11 mouse cellular contexts compared by ENCODE assay signal in the genomic region with DNA sequence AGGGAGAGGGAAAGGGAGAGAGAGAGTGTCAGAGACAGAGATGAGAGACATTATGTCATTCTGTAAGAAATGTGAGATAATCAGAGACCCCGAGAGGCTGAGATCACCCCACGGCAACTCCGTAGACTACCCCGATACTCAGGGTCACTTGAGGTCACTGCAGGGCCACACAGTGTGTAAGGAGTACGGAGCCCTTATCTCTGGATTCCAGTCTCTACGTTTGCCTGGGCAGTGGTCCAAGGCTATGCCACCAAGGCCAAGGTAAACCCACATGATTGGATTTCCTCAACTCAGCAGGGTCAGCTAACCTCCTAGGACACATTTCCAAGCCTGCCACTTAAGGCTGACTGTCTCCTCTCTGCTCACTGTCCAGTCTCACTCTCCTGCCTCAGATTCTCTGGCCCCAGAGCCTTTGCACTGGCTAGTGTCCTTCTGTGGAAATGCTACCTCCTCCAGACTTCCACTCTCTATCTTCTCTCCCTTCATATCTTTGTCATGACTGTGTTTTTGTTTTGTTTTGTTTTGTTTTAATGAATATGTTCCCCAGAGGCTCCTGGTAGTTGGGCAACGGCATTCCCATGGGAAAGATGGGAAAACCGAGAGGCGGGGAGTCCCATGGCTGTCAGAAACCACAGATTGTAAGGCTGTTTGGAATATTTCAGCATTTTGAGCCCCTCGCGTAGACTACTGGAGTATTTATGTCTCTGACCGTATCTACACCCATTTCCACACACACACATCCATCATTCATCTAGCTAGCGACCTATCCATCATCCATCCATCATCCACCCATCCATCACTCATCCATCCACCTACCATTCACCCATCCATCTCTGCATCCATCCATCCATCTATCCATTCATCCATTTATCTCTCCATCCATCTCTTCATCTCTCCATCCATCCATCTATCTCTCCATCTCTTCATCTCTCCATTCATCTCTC. TPM values are rescaled to one million over a fixed set of nuclear protein-coding genes. Genes with fewer than 3 reads are reported as not detected.
DNase-seq lines count a peak whose midpoint lies in the region; ATAC-seq and TF ChIP-seq lines count a peak whose summit lies in the region.
"Had no signal": no experiment of that assay in that cellular context is flagged by ENCODE, and none has a peak within 500 bp of the region (broad histone marks: within the 10 kb centered on the region; RNA-seq: fewer than 3 reads in every experiment).

No protein-coding gene starts in this region.

- intact Hi-C loops in gastrocnemius, postnatal 36 days (cut with DNase I): no loop called here

- H3K36me3 ChIP-seq in hindbrain, embryonic 13.5 days: no peaks in the 10 kb centered on the region
- H3K36me3 ChIP-seq in hindbrain, embryonic 16.5 days (ENCODE audit: control insufficient read depth, insufficient read depth, low read length): no peaks in the 10 kb centered on the region
- H3K36me3 ChIP-seq in small intestine, adult 2 months (ENCODE audit: control insufficient read depth, insufficient read depth, low read length): no peaks in the 10 kb centered on the region; the same call in 1 of the 2 replicates
- H3K36me3 ChIP-seq: stomach, embryonic 15.5 days had no signal

- 82% methylated on average over 13 of the region's 13 CpGs for WGBS in hindbrain, embryonic 13.5 days
- 82% methylated on average over 13 of the region's 13 CpGs for WGBS in hindbrain, embryonic 16.5 days
- WGBS in small intestine, adult 2 months: 51% methylated on average over 13 of the region's 13 CpGs

- no peak for ATAC-seq in hindbrain, embryonic 13.5 days (ENCODE audit: low FRiP score)
- no peak for ATAC-seq in hindbrain, embryonic 16.5 days
- ATAC-seq: forebrain, embryonic 13.5 days had no signal

- TF ChIP-seq CTCF in small intestine, adult 2 months (IDR thresholded peaks at IDR 0.05; ENCODE audit: extremely low read depth, insufficient read length, insufficient replicate concordance, low read depth, low read length): no peak

- peaks cover 93% of the 10 kb centered on the region for H3K4me1 ChIP-seq in hindbrain, embryonic 13.5 days (replicated peaks)
- H3K4me1 ChIP-seq in hindbrain, embryonic 16.5 days (ENCODE audit: control insufficient read depth, insufficient read depth, low read depth, low read length): peaks cover 17% of the 10 kb centered on the region
- H3K4me1 ChIP-seq in brown adipose tissue, adult 24 weeks (ENCODE audit: control insufficient read depth, insufficient read depth, insufficient read length, low read length): peaks cover 37% of the 10 kb centered on the region
- peaks cover 8% of the 10 kb centered on the region for H3K4me1 ChIP-seq in small intestine, adult 2 months (ENCODE audit: control insufficient read depth, insufficient read depth, insufficient read length, low read length)

- H3K4me3 ChIP-seq in hindbrain, embryonic 13.5 days: no peak overlapping the region
- no peak overlapping the region for H3K4me3 ChIP-seq in hindbrain, embryonic 16.5 days (ENCODE audit: low read length)
- no peak overlapping the region for H3K4me3 ChIP-seq in brown adipose tissue, adult 24 weeks (ENCODE audit: insufficient read depth, low read depth, low read length)
- no peak overlapping the region for H3K4me3 ChIP-seq in small intestine, adult 2 months (ENCODE audit: low read depth, low read length)
- H3K4me3 ChIP-seq: forebrain, embryonic 13.5 days; stomach, embryonic 15.5 days had no signal

- H3K4me2 ChIP-seq in hindbrain, embryonic 13.5 days: no peak overlapping the region
- H3K4me2 ChIP-seq in hindbrain, embryonic 16.5 days (ENCODE audit: low read length): no peak overlapping the region
- H3K4me2 ChIP-seq: forebrain, embryonic 13.5 days; stomach, embryonic 15.5 days had no signal

- no peak for TF ChIP-seq POLR2A in small intestine, adult 2 months (IDR thresholded peaks at IDR 0.05; ENCODE audit: low read depth, low read length)

- no peaks in the 10 kb centered on the region for H3K27me3 ChIP-seq in hindbrain, embryonic 13.5 days
- no peaks in the 10 kb centered on the region for H3K27me3 ChIP-seq in hindbrain, embryonic 16.5 days (replicated peaks; ENCODE audit: control insufficient read depth, insufficient read depth, low read length)
- H3K27me3 ChIP-seq in small intestine, adult 2 months (ENCODE audit: control insufficient read depth, insufficient read depth, low read length): no peaks in the 10 kb centered on the region
- H3K27me3 ChIP-seq: CH12.LX; forebrain, embryonic 13.5 days; stomach, embryonic 15.5 days had no signal

- peak; percentile 36 for DNase-seq in kidney, adult 9 months
- DNase-seq in thymus, postnatal 0 days (ENCODE audit: low spot score): no peak
- DNase-seq in layer of hippocampus, adult 8-10 months (ENCODE audit: low spot score in 2 of 2): no peak
- no peak for DNase-seq in gastrocnemius, postnatal 36 days

- H3K9ac ChIP-seq in hindbrain, embryonic 13.5 days: no peak overlapping the region
- no peak overlapping the region for H3K9ac ChIP-seq in hindbrain, embryonic 16.5 days (ENCODE audit: low read depth, low read length)
- H3K9ac ChIP-seq: forebrain, embryonic 13.5 days; stomach, embryonic 15.5 days had no signal

- no peaks in the 10 kb centered on the region for H3K9me3 ChIP-seq in hindbrain, embryonic 13.5 days
- H3K9me3 ChIP-seq in hindbrain, embryonic 16.5 days (ENCODE audit: control insufficient read depth, low read length): no peaks in the 10 kb centered on the region
- H3K9me3 ChIP-seq: forebrain, embryonic 13.5 days; stomach, embryonic 15.5 days had no signal

- peak overlapping the region; percentile 3; the same call in 1 of the 2 replicates for H3K27ac ChIP-seq in hindbrain, embryonic 13.5 days
- H3K27ac ChIP-seq in hindbrain, embryonic 16.5 days (ENCODE audit: low read depth, low read length): no peak overlapping the region
- H3K27ac ChIP-seq in brown adipose tissue, adult 24 weeks (replicated peaks; ENCODE audit: low read depth, low read length): peak overlapping the region; percentile 36
- peak overlapping the region; percentile 44; the same call in 1 of the 2 replicates for H3K27ac ChIP-seq in small intestine, adult 2 months (ENCODE audit: insufficient read depth, low read depth, low read length)
- H3K27ac ChIP-seq: forebrain, embryonic 13.5 days; stomach, embryonic 15.5 days had no signal

RNA-seq across cellular contexts. Expression of a gene that starts 33.8 kb away (rescaled TPM):
- not detected in 2 replicates for polyA plus RNA-seq in hindbrain, embryonic 13.5 days (2015; fragmentation: Nextera tagmentation; extraction: Ambion mirVana)
- not detected in 2 replicates for polyA plus RNA-seq in hindbrain, embryonic 16.5 days (2015; fragmentation: Nextera tagmentation; extraction: Ambion mirVana)
- not detected in 2 replicates for polyA plus RNA-seq in brown adipose tissue, adult 24 weeks (2012; ENCODE audit: insufficient read depth, insufficient read length, missing spikeins)
- not detected in 2 replicates for polyA plus RNA-seq in small intestine, adult 2 months (2012; rRNA removed)
- 0.36 and 0.43 TPM in 2 replicates for polyA plus RNA-seq in thymus, postnatal 0 days (2015; fragmentation: Nextera tagmentation; extraction: Ambion mirVana)
- total RNA-seq in layer of hippocampus, adult 8-10 months (2022): not detected
- total RNA-seq in gastrocnemius, postnatal 36 days (2021): not detected
- total RNA-seq: CH12.LX had no signal
- polyA plus RNA-seq: forebrain, embryonic 13.5 days; stomach, embryonic 15.5 days had no signal

RNA-seq across cellular contexts. Expression of a gene that starts 42.6 kb away (rescaled TPM):
- polyA plus RNA-seq in hindbrain, embryonic 13.5 days (2015; fragmentation: Nextera tagmentation; extraction: Ambion mirVana): 27.2 and 30.2 TPM in 2 replicates
- 12.6 and 18.3 TPM in 2 replicates for polyA plus RNA-seq in hindbrain, embryonic 16.5 days (2015; fragmentation: Nextera tagmentation; extraction: Ambion mirVana)
- polyA plus RNA-seq in brown adipose tissue, adult 24 weeks (2012; ENCODE audit: insufficient read depth, insufficient read length, missing spikeins): 10.1 and 22.7 TPM in 2 replicates
- polyA plus RNA-seq in small intestine, adult 2 months (2012; rRNA removed): 12.4 and 14.8 TPM in 2 replicates
- 15.2 and 16.7 TPM in 2 replicates for polyA plus RNA-seq in thymus, postnatal 0 days (2015; fragmentation: Nextera tagmentation; extraction: Ambion mirVana)
- 10 to 100 TPM; 30.0 to 39.0 (median 37.0) TPM for total RNA-seq in layer of hippocampus, adult 8-10 months (2022)
- 10 to 100 TPM; 17.0 to 18.7 TPM for total RNA-seq in gastrocnemius, postnatal 36 days (2021)

RNA-seq across cellular contexts. Expression of a gene that starts 44.9 kb away (rescaled TPM):
- 98.9 and 101 TPM in 2 replicates for polyA plus RNA-seq in hindbrain, embryonic 13.5 days (2015; fragmentation: Nextera tagmentation; extraction: Ambion mirVana)
- polyA plus RNA-seq in hindbrain, embryonic 16.5 days (2015; fragmentation: Nextera tagmentation; extraction: Ambion mirVana): 109 and 110 TPM in 2 replicates
- polyA plus RNA-seq in brown adipose tissue, adult 24 weeks (2012; ENCODE audit: insufficient read depth, insufficient read length, missing spikeins): 81.0 and 89.0 TPM in 2 replicates
- polyA plus RNA-seq in small intestine, adult 2 months (2012; rRNA removed): 59.9 and 161 TPM in 2 replicates
- polyA plus RNA-seq in thymus, postnatal 0 days (2015; fragmentation: Nextera tagmentation; extraction: Ambion mirVana): 52.9 and 56.9 TPM in 2 replicates
- 10 to 100 TPM; 72.6 to 90.6 (median 75.3) TPM for total RNA-seq in layer of hippocampus, adult 8-10 months (2022)
- total RNA-seq in gastrocnemius, postnatal 36 days (2021): 10 to 100 TPM; 38.2 to 40.6 TPM

RNA-seq across cellular contexts. Expression of a gene that starts 45.1 kb away (rescaled TPM):
- 5.4 and 6.1 TPM in 2 replicates for polyA plus RNA-seq in hindbrain, embryonic 13.5 days (2015; fragmentation: Nextera tagmentation; extraction: Ambion mirVana)
- 8.7 TPM in 2 replicates for polyA plus RNA-seq in hindbrain, embryonic 16.5 days (2015; fragmentation: Nextera tagmentation; extraction: Ambion mirVana)
- polyA plus RNA-seq in brown adipose tissue, adult 24 weeks (2012; ENCODE audit: insufficient read depth, insufficient read length, missing spikeins): 1.9 and 2.7 TPM in 2 replicates
- polyA plus RNA-seq in small intestine, adult 2 months (2012; rRNA removed): 9.7 and 20.4 TPM in 2 replicates
- 10.5 and 11.7 TPM in 2 replicates for polyA plus RNA-seq in thymus, postnatal 0 days (2015; fragmentation: Nextera tagmentation; extraction: Ambion mirVana)
- 10 to 100 TPM in 2 of 4 experiments, 1 to 10 TPM in 2; 8.0 to 16.5 (median 11.9) TPM for total RNA-seq in layer of hippocampus, adult 8-10 months (2022)
- 1 to 10 TPM; 1.3 to 1.6 TPM for total RNA-seq in gastrocnemius, postnatal 36 days (2021)
